Comparison of ENCODE assay signal across 8 mouse cellular contexts in genomic region chr11:76946203-76946585, GRCm38 (mm10). TPM values are rescaled to one million over a fixed set of nuclear protein-coding genes. Genes with fewer than 3 reads are reported as not detected.
DNase-seq lines count a peak whose midpoint lies in the region; ATAC-seq lines count a peak whose summit lies in the region.

No protein-coding gene starts in this region.

- H3K9ac ChIP-seq in limb, embryonic 11.5 days (ENCODE audit: low read length): peak overlapping the region; percentile 87
- peak overlapping the region; percentile 84 for H3K9ac ChIP-seq in neural tube, embryonic 11.5 days (ENCODE audit: low read length)

- no peaks in the 10 kb centered on the region for H3K27me3 ChIP-seq in forebrain, embryonic 10.5 days (ENCODE audit: poor library complexity, severe bottlenecking)
- no peaks in the 10 kb centered on the region for H3K27me3 ChIP-seq in limb, embryonic 11.5 days (ENCODE audit: control insufficient read depth, insufficient read depth, low read length)
- no peaks in the 10 kb centered on the region for H3K27me3 ChIP-seq in neural tube, embryonic 11.5 days (ENCODE audit: control insufficient read depth, insufficient read depth, low read length)

- H3K36me3 ChIP-seq in forebrain, embryonic 10.5 days (replicated peaks): peaks cover 31% of the 10 kb centered on the region
- no peaks in the 10 kb centered on the region for H3K36me3 ChIP-seq in limb, embryonic 11.5 days (ENCODE audit: control insufficient read depth, insufficient read depth, low read length)
- H3K36me3 ChIP-seq in neural tube, embryonic 11.5 days (ENCODE audit: control insufficient read depth, insufficient read depth, low read length): no peaks in the 10 kb centered on the region

- H3K9me3 ChIP-seq in forebrain, embryonic 10.5 days: no peaks in the 10 kb centered on the region
- H3K9me3 ChIP-seq in limb, embryonic 11.5 days (ENCODE audit: control insufficient read depth, low read length): no peaks in the 10 kb centered on the region
- no peaks in the 10 kb centered on the region for H3K9me3 ChIP-seq in neural tube, embryonic 11.5 days (ENCODE audit: control insufficient read depth, low read length)

- peak overlapping the region; percentile 52 for H3K4me2 ChIP-seq in limb, embryonic 11.5 days (ENCODE audit: low read depth, severe bottlenecking)
- H3K4me2 ChIP-seq in neural tube, embryonic 11.5 days (ENCODE audit: low read depth): peak overlapping the region; percentile 82

- 6% methylated on average over 8 of the region's 8 CpGs for WGBS in forebrain, embryonic 10.5 days
- WGBS in limb, embryonic 11.5 days: 1% methylated on average over 8 of the region's 8 CpGs
- WGBS in neural tube, embryonic 11.5 days: 3% methylated on average over 8 of the region's 8 CpGs

- H3K4me3 ChIP-seq in forebrain, embryonic 10.5 days: peak overlapping the region; percentile 93
- peak overlapping the region; percentile 83 for H3K4me3 ChIP-seq in limb, embryonic 11.5 days (ENCODE audit: low read depth, low read length)
- peak overlapping the region; percentile 81 for H3K4me3 ChIP-seq in neural tube, embryonic 11.5 days (ENCODE audit: low read depth, low read length)

- peaks cover 17% of the 10 kb centered on the region for H3K4me1 ChIP-seq in forebrain, embryonic 10.5 days
- H3K4me1 ChIP-seq in limb, embryonic 11.5 days (ENCODE audit: control insufficient read depth, insufficient read depth, low read length): no peaks in the 10 kb centered on the region
- no peaks in the 10 kb centered on the region for H3K4me1 ChIP-seq in neural tube, embryonic 11.5 days (ENCODE audit: control insufficient read depth, insufficient read depth, low read length)

- peak overlapping the region; percentile 94 for H3K27ac ChIP-seq in forebrain, embryonic 10.5 days
- no peak overlapping the region for H3K27ac ChIP-seq in limb, embryonic 11.5 days (replicated peaks; ENCODE audit: low read depth, low read length)
- no peak overlapping the region for H3K27ac ChIP-seq in neural tube, embryonic 11.5 days (ENCODE audit: low read depth, low read length)

- ATAC-seq in CD4-positive, CD25-positive, alpha-beta regulatory T cell, adult 4 months: no peak
- no peak for ATAC-seq in limb, embryonic 11.5 days (ENCODE audit: insufficient number of reproducible peaks, low FRiP score, low TSS enrichment, low read depth)
- ATAC-seq in neural tube, embryonic 11.5 days (ENCODE audit: insufficient read depth, low FRiP score, low TSS enrichment): no peak
- ATAC-seq in inflammation-experienced regulatory T-cells, adult 6 months: no peak

- peak; percentile 5 for DNase-seq in CD4-positive, CD25-positive, alpha-beta regulatory T cell, adult 2 months (ENCODE audit: low read depth, low spot score)
- DNase-seq in right cerebral cortex, adult 2 months (ENCODE audit: low spot score in 2 of 2): peak; percentile 5 to 21
- no peak for DNase-seq in right cerebral cortex, postnatal 4 days
- no peak for DNase-seq in forebrain, embryonic 10.5 days (ENCODE audit: extremely low spot score, low spot score)
- DNase-seq in limb, embryonic 11.5 days (ENCODE audit: low spot score): peak; percentile 40
- DNase-seq in neural tube, embryonic 11.5 days (ENCODE audit: low spot score): peak; percentile 40

RNA-seq across cellular contexts. Expression of gene Blmh, which starts 21.6 kb away (rescaled TPM):
- polyA plus RNA-seq in CD4-positive, CD25-positive, alpha-beta regulatory T cell, adult 4 months (2017; shearing (Covaris generic)): 100 to 1,000 TPM in 1 of 2 experiments, 10 to 100 TPM in 1; 81.9 to 102 TPM
- 206 and 209 TPM in 2 replicates for polyA plus RNA-seq in forebrain, embryonic 10.5 days (2016; fragmentation: Nextera tagmentation; extraction: Ambion mirVana)
- polyA plus RNA-seq in limb, embryonic 11.5 days (2014; fragmentation: Nextera tagmentation; extraction: Ambion mirVana): 171 and 181 TPM in 2 replicates
- polyA plus RNA-seq in neural tube, embryonic 11.5 days (2014; fragmentation: Nextera tagmentation; extraction: Ambion mirVana): 175 and 180 TPM in 2 replicates
- polyA plus RNA-seq in inflammation-experienced regulatory T-cells, adult 6 months (2017; shearing (Covaris generic)): 100 to 1,000 TPM in 1 of 3 experiments, 10 to 100 TPM in 2; 83.8 to 135 (median 88.1) TPM

RNA-seq across cellular contexts. Expression of gene Tmigd1, which starts 44.2 kb away (rescaled TPM):
- polyA plus RNA-seq in CD4-positive, CD25-positive, alpha-beta regulatory T cell, adult 4 months (2017; shearing (Covaris generic)): under 1 TPM in 1 of 2 experiments, not detected in 1; 0.65 TPM
- polyA plus RNA-seq in forebrain, embryonic 10.5 days (2016; fragmentation: Nextera tagmentation; extraction: Ambion mirVana): not detected in 2 replicates
- polyA plus RNA-seq in limb, embryonic 11.5 days (2014; fragmentation: Nextera tagmentation; extraction: Ambion mirVana): not detected in 2 replicates
- 0.39 TPM in 1 of 2 replicates, not detected in the other for polyA plus RNA-seq in neural tube, embryonic 11.5 days (2014; fragmentation: Nextera tagmentation; extraction: Ambion mirVana)
- polyA plus RNA-seq in inflammation-experienced regulatory T-cells, adult 6 months (2017; shearing (Covaris generic)): 1 to 10 TPM in 2 of 3 experiments, under 1 TPM in 1; 0.42 to 2.8 (median 1.1) TPM

RNA-seq across cellular contexts. Expression of gene Slc6a4, which starts 52.2 kb away (rescaled TPM):
- polyA plus RNA-seq in CD4-positive, CD25-positive, alpha-beta regulatory T cell, adult 4 months (2017; shearing (Covaris generic)): under 1 TPM in 1 of 2 experiments, not detected in 1; 0.24 TPM
- polyA plus RNA-seq in forebrain, embryonic 10.5 days (2016; fragmentation: Nextera tagmentation; extraction: Ambion mirVana): 0.43 and 0.54 TPM in 2 replicates
- polyA plus RNA-seq in limb, embryonic 11.5 days (2014; fragmentation: Nextera tagmentation; extraction: Ambion mirVana): 0.40 and 0.53 TPM in 2 replicates
- polyA plus RNA-seq in neural tube, embryonic 11.5 days (2014; fragmentation: Nextera tagmentation; extraction: Ambion mirVana): 0.47 and 1.5 TPM in 2 replicates
- not detected for polyA plus RNA-seq in inflammation-experienced regulatory T-cells, adult 6 months (2017; shearing (Covaris generic))

Comparison
In these comparisons a context has a peak if more than half of its experiments do, and no peak if none do; other contexts are left out.
1. DNase-seq: peak in CD4-positive, CD25-positive, alpha-beta regulatory T cell, adult 2 months (single experiment), right cerebral cortex, adult 2 months (2 of 2), limb, embryonic 11.5 days (single experiment) and neural tube, embryonic 11.5 days (single experiment); none in right cerebral cortex, postnatal 4 days (single experiment) and forebrain, embryonic 10.5 days (single experiment).
2. Peak in every context shown above with its lines, with median percentiles within 50 percentile points of each other: H3K4me3 ChIP-seq.